ENCODE assay signal across 8 mouse cellular contexts in the genomic region with DNA sequence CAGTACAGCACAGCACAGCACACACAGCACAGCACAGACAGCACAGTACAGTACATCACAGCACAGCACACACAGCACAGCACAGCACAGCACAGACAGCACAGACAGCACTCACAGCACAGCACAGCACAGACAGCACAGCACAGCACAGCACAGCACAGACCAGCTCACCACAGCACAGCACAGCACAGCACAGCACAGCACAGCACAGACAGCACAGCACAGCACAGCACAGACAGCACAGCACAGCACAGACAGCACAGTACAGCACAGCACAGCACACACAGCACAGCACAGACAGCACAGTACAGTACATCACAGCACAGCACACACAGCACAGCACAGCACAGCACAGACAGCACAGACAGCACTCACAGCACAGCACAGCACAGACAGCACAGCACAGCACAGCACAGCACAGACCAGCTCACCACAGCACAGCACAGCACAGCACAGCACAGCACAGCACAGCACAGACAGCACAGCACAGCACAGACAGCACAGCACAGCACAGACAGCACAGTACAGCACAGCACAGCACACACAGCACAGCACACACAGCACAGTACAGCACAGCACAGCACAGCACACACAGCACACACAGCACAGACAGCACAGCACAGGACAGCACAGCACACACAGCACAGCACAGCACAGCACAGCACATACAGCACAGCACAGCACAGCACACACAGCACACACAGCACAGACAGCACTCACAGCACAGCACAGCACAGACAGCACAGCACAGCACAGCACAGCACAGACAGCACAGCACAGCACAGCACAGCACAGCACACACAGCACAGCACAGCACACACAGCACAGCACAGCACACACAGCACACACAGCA. TPM values are rescaled to one million over a fixed set of nuclear protein-coding genes. Genes with fewer than 3 reads are reported as not detected.
A peak's percentile ranks its signal among the peaks of the same experiment; 100 is the strongest.
DNase-seq lines count a peak whose midpoint lies in the region; ATAC-seq and TF ChIP-seq lines count a peak whose summit lies in the region.
"Not testable (repeated sequence)": the region's sequence is repeated elsewhere in the genome, so short reads cannot be mapped to it uniquely, and the experiment has no call there.

No protein-coding gene starts in this region.

- peak; percentile 28; the same call in 1 of the 2 replicates for ATAC-seq in G1E (ENCODE audit: extremely low read depth, insufficient number of reproducible peaks, low FRiP score, poor library complexity, severe bottlenecking)
- ATAC-seq in erythroblast, adult 5-6 weeks (replicated peaks; ENCODE audit: low FRiP score, poor library complexity, severe bottlenecking), result peak; percentile 67
- peak; percentile 75 for ATAC-seq in heart, embryonic 14.5 days (ENCODE audit: insufficient number of reproducible peaks, insufficient read depth, low FRiP score, low read depth)
- peak; percentile 78; the same call in 1 of the 2 replicates for ATAC-seq in hindbrain, embryonic 15.5 days (ENCODE audit: low FRiP score, low read depth)
- peak; percentile 82 for ATAC-seq in limb, embryonic 15.5 days (ENCODE audit: insufficient number of reproducible peaks, low FRiP score, low TSS enrichment, low read depth)
- peak; percentile 51 for ATAC-seq in megakaryocyte, adult 5-6 weeks (ENCODE audit: poor library complexity, severe bottlenecking)
- ATAC-seq in midbrain, embryonic 16.5 days, result peak; percentile 72
- peak; percentile 60; the same call in 1 of the 2 replicates for ATAC-seq in stomach, embryonic 16.5 days (ENCODE audit: insufficient read depth, low FRiP score)

- not testable (repeated sequence) for H3K27ac ChIP-seq in heart, embryonic 14.5 days (replicated peaks in 1 of 2; ENCODE audit: control insufficient read depth in 1 of 2, insufficient read depth in 1 of 2, low read depth in 2 of 2, low read length in 2 of 2); hindbrain, embryonic 15.5 days (replicated peaks); limb, embryonic 15.5 days; midbrain, embryonic 16.5 days (ENCODE audit: low read length); stomach, embryonic 16.5 days (ENCODE audit: low read length)

- H3K4me3 ChIP-seq in G1E (ENCODE audit: low read depth, low read length), result peak overlapping the region; percentile 55
- not testable (repeated sequence) for H3K4me3 ChIP-seq in heart, embryonic 14.5 days (ENCODE audit: control insufficient read depth in 1 of 2, insufficient read depth in 1 of 2, low read depth in 1 of 2, low read length in 2 of 2); hindbrain, embryonic 15.5 days; limb, embryonic 15.5 days; midbrain, embryonic 16.5 days (ENCODE audit: low read depth, low read length); stomach, embryonic 16.5 days (replicated peaks; ENCODE audit: low read length)

- not testable (repeated sequence) for H3K9me3 ChIP-seq in G1E (replicated peaks); heart, embryonic 14.5 days (ENCODE audit: control insufficient read depth, low read length); hindbrain, embryonic 15.5 days; limb, embryonic 15.5 days; midbrain, embryonic 16.5 days (replicated peaks; ENCODE audit: control insufficient read depth, low read length, poor library complexity, severe bottlenecking); stomach, embryonic 16.5 days (replicated peaks; ENCODE audit: control insufficient read depth, low read length)

- not testable (repeated sequence) for H3K4me1 ChIP-seq in G1E (ENCODE audit: insufficient read depth, low read depth, low read length); heart, embryonic 14.5 days (ENCODE audit: control insufficient read depth in 2 of 2, insufficient read depth in 2 of 2, low read length in 2 of 2); hindbrain, embryonic 15.5 days (replicated peaks); limb, embryonic 15.5 days; midbrain, embryonic 16.5 days (ENCODE audit: control insufficient read depth, insufficient read depth, low read length); stomach, embryonic 16.5 days (ENCODE audit: control insufficient read depth, insufficient read depth, low read length)

- H3K36me3 ChIP-seq in G1E (replicated peaks); heart, embryonic 14.5 days (ENCODE audit: control insufficient read depth, insufficient read depth, low read length); hindbrain, embryonic 15.5 days; limb, embryonic 15.5 days; midbrain, embryonic 16.5 days (ENCODE audit: control insufficient read depth, insufficient read depth, low read length); stomach, embryonic 16.5 days (ENCODE audit: control insufficient read depth, insufficient read depth, low read length): not testable (repeated sequence)

- H3K27me3 ChIP-seq in G1E (ENCODE audit: insufficient read depth, low read length); heart, embryonic 14.5 days (ENCODE audit: control insufficient read depth, insufficient read depth, low read length); hindbrain, embryonic 15.5 days; limb, embryonic 15.5 days; midbrain, embryonic 16.5 days (ENCODE audit: control insufficient read depth, insufficient read depth, low read depth, low read length); stomach, embryonic 16.5 days (ENCODE audit: control insufficient read depth, insufficient read depth, low read length): not testable (repeated sequence)

- not testable (repeated sequence) for H3K4me2 ChIP-seq in heart, embryonic 14.5 days (ENCODE audit: low read length); hindbrain, embryonic 15.5 days; limb, embryonic 15.5 days; midbrain, embryonic 16.5 days (ENCODE audit: low read length); stomach, embryonic 16.5 days (ENCODE audit: low read depth, low read length)

- not testable (repeated sequence) for DNase-seq in G1E (ENCODE audit: low spot score)

- not testable (repeated sequence) for H3K9ac ChIP-seq in heart, embryonic 14.5 days (ENCODE audit: low read length); hindbrain, embryonic 15.5 days; limb, embryonic 15.5 days; midbrain, embryonic 16.5 days (ENCODE audit: low read depth, low read length); stomach, embryonic 16.5 days (ENCODE audit: low read length)

- not testable (repeated sequence) for TF ChIP-seq CTCF in G1E (IDR thresholded peaks at IDR 0.05; ENCODE audit: low read depth, low read length)

RNA-seq across cellular contexts. Expression of a gene that starts 35.0 kb away (rescaled TPM):
- total RNA-seq in G1E (2014; fragmentation: Nextera tagmentation) (16.8 and 22.9 TPM in 2 replicates), G1E (2017) (15.2 and 17.4 TPM in 2 replicates)
- polyA plus RNA-seq in G1E (2012), result 0.42 and 0.48 TPM in 2 replicates
- total RNA-seq in erythroblast, adult 5-6 weeks (2015; ENCODE audit: low replicate concordance), result 4.8 and 17.9 TPM in 2 replicates
- total RNA-seq in erythroblast, adult 5-6 weeks (2017; ENCODE audit: low replicate concordance), result 2.2 and 5.2 TPM in 2 replicates
- polyA plus RNA-seq in heart, embryonic 14.5 days (2014; fragmentation: Nextera tagmentation; extraction: Ambion mirVana), result 13.3 and 16.2 TPM in 2 replicates
- polyA plus RNA-seq in hindbrain, embryonic 15.5 days (2015; fragmentation: Nextera tagmentation; extraction: Ambion mirVana), result 14.5 and 15.8 TPM in 2 replicates
- 20.1 and 21.5 TPM in 2 replicates for polyA plus RNA-seq in limb, embryonic 15.5 days (2015; fragmentation: Nextera tagmentation; extraction: Ambion mirVana)
- total RNA-seq in megakaryocyte, adult 5-6 weeks (2015), result 21.2 and 28.7 TPM in 2 replicates
- total RNA-seq in megakaryocyte, adult 5-6 weeks (2017), result 8.4 and 12.4 TPM in 2 replicates
- polyA plus RNA-seq in midbrain, embryonic 16.5 days (2015; fragmentation: Nextera tagmentation; extraction: Ambion mirVana), result 15.5 and 15.6 TPM in 2 replicates
- 15.7 and 18.2 TPM in 2 replicates for polyA plus RNA-seq in stomach, embryonic 16.5 days (2015; fragmentation: Nextera tagmentation; extraction: Ambion mirVana)

Comparison
In these comparisons a context has a peak if more than half of its experiments do, and no peak if none do; other contexts are left out.
1. ATAC-seq: peak in every context shown above with its lines; median percentile 82 in limb, embryonic 15.5 days; 78 in hindbrain, embryonic 15.5 days; 75 in heart, embryonic 14.5 days; 72 in midbrain, embryonic 16.5 days; 67 in erythroblast, adult 5-6 weeks; 60 in stomach, embryonic 16.5 days; 51 in megakaryocyte, adult 5-6 weeks; 28 in G1E.